Comparison of ENCODE assay signal across 9 mouse cellular contexts in the genomic region with DNA sequence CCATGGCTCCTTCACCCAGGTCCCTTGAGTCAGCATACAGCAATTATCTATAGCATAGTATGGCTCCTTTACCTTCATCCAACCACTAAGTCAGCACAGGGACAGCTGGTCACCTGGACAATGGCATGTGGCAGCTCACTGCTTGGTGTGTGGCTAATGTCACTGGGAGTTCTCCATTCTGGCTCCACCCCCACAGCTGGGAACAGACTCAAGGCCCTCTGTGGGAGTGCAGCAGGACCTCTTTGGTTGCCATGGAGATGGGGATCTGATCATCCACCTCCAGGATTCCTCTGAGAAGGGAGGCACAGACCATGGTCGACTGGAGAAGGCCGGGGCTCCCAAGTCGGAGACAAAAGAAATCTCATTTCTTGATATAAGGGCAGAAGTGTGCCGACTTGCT.
DNase-seq lines count a peak whose midpoint lies in the region; ATAC-seq lines count a peak whose summit lies in the region.
"Had no signal": no experiment of that assay in that cellular context is flagged by ENCODE, and none has a peak within 500 bp of the region (broad histone marks: within the 10 kb centered on the region; RNA-seq: fewer than 3 reads in every experiment).

No protein-coding gene starts in this region.

- no peak overlapping the region for H3K9ac ChIP-seq in embryonic facial prominence, embryonic 14.5 days (ENCODE audit: low read depth, low read length)
- H3K9ac ChIP-seq: lung, embryonic 15.5 days; stomach, embryonic 15.5 days had no signal

- no peak overlapping the region for H3K27ac ChIP-seq in embryonic facial prominence, embryonic 14.5 days (replicated peaks; ENCODE audit: low read depth, low read length)
- H3K27ac ChIP-seq: lung, embryonic 15.5 days; stomach, embryonic 15.5 days had no signal

- peak; percentile 68 for DNase-seq in ovary, postnatal 36 days (ENCODE audit: low spot score)
- DNase-seq in ovary, postnatal 14 days (ENCODE audit: low spot score), result no peak
- peak; percentile 53 for DNase-seq in embryonic facial prominence, embryonic 14.5 days (ENCODE audit: low spot score)
- peak; percentile 79 for DNase-seq in left cerebral cortex, postnatal 4 days
- DNase-seq in testis, postnatal 14 days (ENCODE audit: low spot score), result peak; percentile 80
- DNase-seq in T-cell, adult 2 months (ENCODE audit: low spot score), result no peak
- DNase-seq in gastrocnemius, postnatal 4 days (ENCODE audit: low spot score in 2 of 2), result no peak

- no peak for ATAC-seq in embryonic facial prominence, embryonic 14.5 days (ENCODE audit: low read depth)

- H3K27me3 ChIP-seq in embryonic facial prominence, embryonic 14.5 days (replicated peaks; ENCODE audit: control insufficient read depth, insufficient read depth, low read length), result no peaks in the 10 kb centered on the region
- H3K27me3 ChIP-seq: lung, embryonic 15.5 days; stomach, embryonic 15.5 days had no signal

- 29% methylated on average over 4 of the region's 4 CpGs for WGBS in embryonic facial prominence, embryonic 14.5 days

- peaks cover 7% of the 10 kb centered on the region; the same call in 1 of the 2 replicates for H3K4me1 ChIP-seq in embryonic facial prominence, embryonic 14.5 days (ENCODE audit: control insufficient read depth, insufficient read depth, low read length)
- H3K4me1 ChIP-seq: lung, embryonic 15.5 days; stomach, embryonic 15.5 days had no signal

- no peak overlapping the region for H3K4me2 ChIP-seq in embryonic facial prominence, embryonic 14.5 days (ENCODE audit: low read depth, low read length)
- H3K4me2 ChIP-seq: lung, embryonic 15.5 days; stomach, embryonic 15.5 days had no signal

- H3K36me3 ChIP-seq in embryonic facial prominence, embryonic 14.5 days (ENCODE audit: control insufficient read depth, insufficient read depth, low read length), result no peaks in the 10 kb centered on the region
- H3K36me3 ChIP-seq: lung, embryonic 15.5 days; stomach, embryonic 15.5 days had no signal

- no peak overlapping the region for H3K4me3 ChIP-seq in embryonic facial prominence, embryonic 14.5 days (ENCODE audit: low read depth, low read length)
- H3K4me3 ChIP-seq: lung, embryonic 15.5 days; stomach, embryonic 15.5 days had no signal

- H3K9me3 ChIP-seq in embryonic facial prominence, embryonic 14.5 days (ENCODE audit: control insufficient read depth, low read length), result no peaks in the 10 kb centered on the region
- H3K9me3 ChIP-seq: lung, embryonic 15.5 days; stomach, embryonic 15.5 days had no signal

- intact Hi-C loops in left cerebral cortex, postnatal 4 days (cut with DNase I), result loop anchor here (5.0 to 10.0 kb wide), 2 partner anchors 51 to 124 kb away; no protein-coding TSS in a partner anchor

Comparison
In these comparisons a context has a peak if more than half of its experiments do, and no peak if none do; other contexts are left out.
1. DNase-seq: peak in ovary, postnatal 36 days (single experiment), embryonic facial prominence, embryonic 14.5 days (single experiment), left cerebral cortex, postnatal 4 days (single experiment) and testis, postnatal 14 days (single experiment); none in ovary, postnatal 14 days (single experiment), T-cell, adult 2 months (single experiment) and gastrocnemius, postnatal 4 days (0 of 2).